Mouse (Mus musculus) cortical plate, adult 2 months (tissue): Measurements from ENCODE around the gene Slc44a3. TPM values are rescaled to one million over a fixed set of nuclear protein-coding genes. Genes with fewer than 3 reads are reported as not detected.

Source experiments
- H3K27ac ChIP-seq: fragments of 200-500 bp; 2 replicates; pipeline ENCODE4 v1.5.1; 2012; ENCODE audit warnings: low read length, control low read depth, inconsistent platforms; ENCODE audit not compliant: insufficient read depth
- H3K4me1 ChIP-seq: fragments of 200-500 bp; 2 replicates; pipeline ENCODE4 v1.6.1; 2011; ENCODE audit warnings: low read length; ENCODE audit not compliant: control insufficient read depth, insufficient read depth
- H3K4me3 ChIP-seq: fragments of 200-500 bp; 2 replicates; pipeline ENCODE4 v1.5.1; 2011; ENCODE audit warnings: mild to moderate bottlenecking, low read length, control low read depth; ENCODE audit not compliant: insufficient read depth
- CTCF ChIP-seq: fragments of 200-500 bp; IDR thresholded peaks from 2 replicates; pipeline ENCODE4 v1.5.1; 2011; ENCODE audit warnings: mild to moderate bottlenecking, control low read depth, low read length; ENCODE audit not compliant: insufficient read depth; ENCODE audit errors: extremely low read depth
- POLR2A ChIP-seq: fragments of 200-500 bp; IDR thresholded peaks from 2 replicates; pipeline ENCODE4 v1.6.1; 2011; ENCODE audit warnings: mild to moderate bottlenecking, low read length, control low read depth; ENCODE audit not compliant: insufficient read depth; ENCODE audit errors: extremely low read depth
- polyA plus RNA-seq: library from polyadenylated mRNA; depleted of rRNA; stranded (reverse); fragments of >200 nt; gene quantifications from 2 replicates; pipeline ENCODE4 v1.2.3, GENCODE M21; 2012; rRNA removed

Slc44a3 gene
- 0.08 TPM in 1 of 2 replicates, not detected in the other for polyA plus RNA-seq

GRCm38 (mm10) chr3:121532176-121532575 lies at the start of gene Slc44a3:
TSS of gene Slc44a3 (minus strand) at chr3:121532404.
- Histone ChIP-seq H3K4me3 (no peak within 1 kb of the TSS), H3K27ac (no peak within 1 kb of the TSS), H3K4me1 (no peaks in the 10 kb centered on the region)
- TF ChIP-seq CTCF (no peak), POLR2A (no peak)

GRCm38 (mm10) chr3:121579880-121580549 lies 47.8 kb upstream of the Slc44a3 start:
- TF ChIP-seq CTCF (no peak), POLR2A (no peak)
- Histone ChIP-seq H3K27ac (no peak overlapping the region), H3K4me3 (no peak overlapping the region), H3K4me1 (no peaks in the 10 kb centered on the region)

- H3K27ac ChIP-seq = no peak overlapping the region
- H3K4me3 ChIP-seq = no peak overlapping the region
- no peak for TF ChIP-seq POLR2A
- no peak for TF ChIP-seq CTCF
- H3K4me1 ChIP-seq = no peaks in the 10 kb centered on the region
These were observed 47.2 kb upstream of the Slc44a3 start for GRCm38 (mm10) chr3:121579402-121579801.

GRCm38 (mm10) chr3:121578706-121579105 lies 46.5 kb upstream of the Slc44a3 start:
- no peak for TF ChIP-seq CTCF
- Histone ChIP-seq H3K4me1 (no peaks in the 10 kb centered on the region), H3K27ac (no peak overlapping the region), H3K4me3 (no peak overlapping the region)

GRCm38 (mm10) chr3:121577641-121578040 lies 45.4 kb upstream of the Slc44a3 start:
- TF ChIP-seq POLR2A (no peak), CTCF (no peak)
- Histone ChIP-seq H3K4me1 (no peaks in the 10 kb centered on the region), H3K4me3 (no peak overlapping the region), H3K27ac (no peak overlapping the region)

GRCm38 (mm10) chr3:121577032-121577591 lies 44.9 kb upstream of the Slc44a3 start:
- Histone ChIP-seq H3K4me1 (no peaks in the 10 kb centered on the region), H3K27ac (no peak overlapping the region), H3K4me3 (no peak overlapping the region)
- TF ChIP-seq POLR2A (no peak), CTCF (no peak)

GRCm38 (mm10) chr3:121576367-121576766 lies 44.2 kb upstream of the Slc44a3 start:
- no peak overlapping the region for H3K4me3 ChIP-seq
- no peak for TF ChIP-seq CTCF
- no peaks in the 10 kb centered on the region for H3K4me1 ChIP-seq
- H3K27ac ChIP-seq = no peak overlapping the region

GRCm38 (mm10) chr3:121574386-121574785 lies 42.2 kb upstream of the Slc44a3 start:
- no peak overlapping the region for H3K4me3 ChIP-seq
- TF ChIP-seq POLR2A = no peak
- no peak for TF ChIP-seq CTCF
- H3K27ac ChIP-seq = no peak overlapping the region
- H3K4me1 ChIP-seq = no peaks in the 10 kb centered on the region

- H3K4me3 ChIP-seq = no peak overlapping the region
- H3K27ac ChIP-seq = no peak overlapping the region
- TF ChIP-seq POLR2A (no peak), CTCF (no peak)
- H3K4me1 ChIP-seq = no peaks in the 10 kb centered on the region
These were observed 41.7 kb upstream of the Slc44a3 start for GRCm38 (mm10) chr3:121573858-121574257.

GRCm38 (mm10) chr3:121571491-121571890 lies 39.3 kb upstream of the Slc44a3 start:
- TF ChIP-seq POLR2A = no peak
- TF ChIP-seq CTCF = no peak
- Histone ChIP-seq H3K27ac (no peak overlapping the region), H3K4me1 (no peaks in the 10 kb centered on the region; the same call in 1 of the 2 replicates), H3K4me3 (no peak overlapping the region)
